Mouse (Mus musculus): ENCODE measurements around the gene Tefm. TPM values are rescaled to one million over a fixed set of nuclear protein-coding genes. Genes with fewer than 3 reads are reported as not detected.
A peak's percentile ranks its signal among the peaks of the same experiment; 100 is the strongest.

The Tefm gene
- total and polyA plus RNA-seq, 3 experiments, result 14.7 to 28.7 (median 24.4) TPM

GRCm38 (mm10) chr11:80171884-80172283 is 29.9 kb upstream of the Tefm start:
- no peaks in the 10 kb centered on the region for H3K79me2 ChIP-seq (replicated peaks; ENCODE audit: control insufficient read depth, insufficient read depth, low read length)
- no peaks in the 10 kb centered on the region for H3K36me3 ChIP-seq (ENCODE audit: control insufficient read depth, insufficient read depth, low read length)
- no peak overlapping the region for H3K9ac ChIP-seq (ENCODE audit: low read depth, low read length)
- TF ChIP-seq POLR2A (IDR thresholded peaks at IDR 0.05; ENCODE audit: insufficient read depth, low read depth, low read length), result no peak
- TF ChIP-seq EP300 (IDR thresholded peaks at IDR 0.05; ENCODE audit: insufficient read depth, low read depth, low read length), result no peak
- no peak for TF ChIP-seq CTCF (IDR thresholded peaks at IDR 0.05)
- peak in 1 of 2 experiments; percentile 39 for DNase-seq
- intact Hi-C loops (cut with DNase I), result no loop called here
- WGBS, result 68% methylated on average over 4 of the region's 4 CpGs
- no peaks in the 10 kb centered on the region for H3K27me3 ChIP-seq (ENCODE audit: control insufficient read depth, insufficient read depth, low read length)
- peaks cover 7% of the 10 kb centered on the region for H3K4me1 ChIP-seq (ENCODE audit: control insufficient read depth, insufficient read depth, low read length)
- no peak overlapping the region for H3K4me3 ChIP-seq
- no peak overlapping the region for H3K27ac ChIP-seq

GRCm38 (mm10) chr11:80170351-80170750 is 28.4 kb upstream of the Tefm start:
- H3K4me1 ChIP-seq (ENCODE audit: control insufficient read depth, insufficient read depth, low read length), result peaks cover 7% of the 10 kb centered on the region

GRCm38 (mm10) chr11:80169629-80170028 is 27.7 kb upstream of the Tefm start:
- Histone ChIP-seq H3K9ac (ENCODE audit: low read depth, low read length) (no peak overlapping the region), H3K4me1 (ENCODE audit: control insufficient read depth, insufficient read depth, low read length) (peaks cover 7% of the 10 kb centered on the region), H3K36me3 (ENCODE audit: control insufficient read depth, insufficient read depth, low read length) (no peaks in the 10 kb centered on the region), H3K4me3 (no peak overlapping the region), H3K27ac (no peak overlapping the region), H3K79me2 (replicated peaks; ENCODE audit: control insufficient read depth, insufficient read depth, low read length) (no peaks in the 10 kb centered on the region), H3K27me3 (ENCODE audit: control insufficient read depth, insufficient read depth, low read length) (no peaks in the 10 kb centered on the region)
- intact Hi-C loops (cut with DNase I), result no loop called here
- no peak for TF ChIP-seq CTCF (IDR thresholded peaks at IDR 0.05)
- 0 out of 2 replicates have a peak, but pooled peaks have one; percentile 24 for TF ChIP-seq EP300 (IDR thresholded peaks at IDR 0.05; ENCODE audit: insufficient read depth, low read depth, low read length)
- no peak for TF ChIP-seq POLR2A (IDR thresholded peaks at IDR 0.05; ENCODE audit: insufficient read depth, low read depth, low read length)
- DNase-seq, result no peak
- 76% methylated on average over 3 of the region's 3 CpGs for WGBS

More at GRCm38 (mm10) chr11:80170351-80170750, 28.4 kb upstream of the Tefm start:
- no peaks in the 10 kb centered on the region for H3K36me3 ChIP-seq (ENCODE audit: control insufficient read depth, insufficient read depth, low read length)
- H3K4me3 ChIP-seq, result no peak overlapping the region
- no peak for DNase-seq
- intact Hi-C loops (cut with DNase I), result no loop called here
- H3K27ac ChIP-seq, result no peak overlapping the region; the same call in 1 of the 2 replicates
- TF ChIP-seq EP300 (IDR thresholded peaks at IDR 0.05; ENCODE audit: insufficient read depth, low read depth, low read length), result 0 out of 2 replicates have a peak, but pooled peaks have one; percentile 33
- TF ChIP-seq CTCF (IDR thresholded peaks at IDR 0.05), result no peak
- no peak overlapping the region for H3K9ac ChIP-seq (ENCODE audit: low read depth, low read length)
- H3K79me2 ChIP-seq (replicated peaks; ENCODE audit: control insufficient read depth, insufficient read depth, low read length), result no peaks in the 10 kb centered on the region
- 38% methylated on average over 5 of the region's 5 CpGs for WGBS
- H3K27me3 ChIP-seq (ENCODE audit: control insufficient read depth, insufficient read depth, low read length), result no peaks in the 10 kb centered on the region

DNA sequence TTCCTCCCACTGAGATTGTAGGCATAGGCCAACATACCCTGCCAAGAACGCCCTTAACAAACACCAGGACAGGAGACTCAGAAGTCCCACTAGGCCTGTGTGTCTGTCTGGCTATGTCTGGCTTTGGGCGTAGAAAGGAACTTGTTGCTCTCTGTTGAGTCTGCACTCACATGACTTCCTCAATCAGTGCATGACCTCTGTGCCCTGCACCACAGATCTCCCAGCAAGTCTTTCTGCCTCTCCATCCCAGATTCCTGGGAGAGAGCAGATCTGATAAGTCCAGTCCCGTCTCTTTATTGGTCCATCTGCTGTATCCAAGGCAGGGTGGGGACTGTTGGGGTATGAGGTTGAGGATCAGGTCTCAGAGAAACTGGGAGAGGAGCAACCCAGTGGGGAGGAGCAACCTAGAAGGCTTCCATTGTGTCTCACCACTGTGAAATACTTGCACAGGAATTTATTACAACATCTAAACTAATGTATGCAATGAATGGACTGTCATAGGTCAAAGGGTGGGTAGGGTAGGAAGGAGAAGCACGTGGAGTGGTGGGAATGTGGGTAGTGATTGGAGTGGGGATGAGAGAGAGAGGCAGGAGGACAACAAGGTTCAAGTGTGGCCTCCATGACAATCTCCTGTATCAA is 26.8 kb upstream of the Tefm start:
- Histone ChIP-seq H3K4me1 (ENCODE audit: control insufficient read depth, insufficient read depth, low read length) (peaks cover 7% of the 10 kb centered on the region), H3K4me3 (no peak overlapping the region), H3K36me3 (ENCODE audit: control insufficient read depth, insufficient read depth, low read length) (no peaks in the 10 kb centered on the region), H3K79me2 (replicated peaks; ENCODE audit: control insufficient read depth, insufficient read depth, low read length) (no peaks in the 10 kb centered on the region), H3K9ac (ENCODE audit: low read depth, low read length) (no peak overlapping the region), H3K27me3 (ENCODE audit: control insufficient read depth, insufficient read depth, low read length) (no peaks in the 10 kb centered on the region), H3K27ac (no peak overlapping the region)
- WGBS, result 52% methylated on average over 4 of the region's 4 CpGs
- intact Hi-C loops (cut with DNase I), result no loop called here
- DNase-seq, result no peak
- TF ChIP-seq CTCF (IDR thresholded peaks at IDR 0.05) (no peak), EP300 (IDR thresholded peaks at IDR 0.05; ENCODE audit: insufficient read depth, low read depth, low read length) (no peak)

GRCm38 (mm10) chr11:80168121-80168520 is 26.1 kb upstream of the Tefm start:
- peaks cover 7% of the 10 kb centered on the region for H3K4me1 ChIP-seq (ENCODE audit: control insufficient read depth, insufficient read depth, low read length)
- no peaks in the 10 kb centered on the region for H3K79me2 ChIP-seq (replicated peaks; ENCODE audit: control insufficient read depth, insufficient read depth, low read length)
- H3K4me3 ChIP-seq, result no peak overlapping the region
- 87% methylated on average over 9 of the region's 9 CpGs for WGBS
- TF ChIP-seq CTCF (IDR thresholded peaks at IDR 0.05) (no peak), POLR2A (IDR thresholded peaks at IDR 0.05; ENCODE audit: insufficient read depth, low read depth, low read length) (no peak), EP300 (IDR thresholded peaks at IDR 0.05; ENCODE audit: insufficient read depth, low read depth, low read length) (no peak)
- no peak overlapping the region; the same call in 1 of the 2 replicates for H3K27ac ChIP-seq
- DNase-seq, result no peak
- no peaks in the 10 kb centered on the region for H3K27me3 ChIP-seq (ENCODE audit: control insufficient read depth, insufficient read depth, low read length)
- H3K9ac ChIP-seq (ENCODE audit: low read depth, low read length), result no peak overlapping the region
- intact Hi-C loops (cut with DNase I), result no loop called here
- no peaks in the 10 kb centered on the region for H3K36me3 ChIP-seq (ENCODE audit: control insufficient read depth, insufficient read depth, low read length)

DNA sequence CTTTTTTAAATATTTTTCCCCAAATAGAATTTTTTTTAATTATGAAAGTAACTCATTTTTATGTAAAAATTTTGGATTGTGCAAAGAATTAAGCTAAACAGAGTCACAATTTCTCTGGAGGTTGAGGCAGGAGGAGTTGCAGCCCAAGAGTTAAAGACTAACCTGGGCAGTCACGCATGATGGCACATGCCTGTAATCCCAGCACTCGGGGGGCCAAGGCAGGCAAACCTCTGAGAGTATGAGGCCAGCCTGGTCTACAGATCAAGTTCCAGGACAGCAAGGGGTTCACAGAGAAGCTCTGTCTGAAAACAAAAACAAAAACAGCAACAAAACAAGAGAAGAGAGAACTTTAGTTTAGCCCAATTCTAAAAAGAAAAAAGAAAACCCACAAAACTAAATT is 22.2 kb upstream of the Tefm start:
- Histone ChIP-seq H3K79me2 (replicated peaks; ENCODE audit: control insufficient read depth, insufficient read depth, low read length) (no peaks in the 10 kb centered on the region), H3K27me3 (ENCODE audit: control insufficient read depth, insufficient read depth, low read length) (no peaks in the 10 kb centered on the region), H3K4me1 (ENCODE audit: control insufficient read depth, insufficient read depth, low read length) (no peaks in the 10 kb centered on the region; the same call in 1 of the 2 replicates), H3K9ac (ENCODE audit: low read depth, low read length) (no peak overlapping the region), H3K27ac (no peak overlapping the region), H3K36me3 (ENCODE audit: control insufficient read depth, insufficient read depth, low read length) (no peaks in the 10 kb centered on the region), H3K4me3 (no peak overlapping the region)
- DNase-seq, result no peak
- intact Hi-C loops (cut with DNase I), result no loop called here
- WGBS, result 78% methylated on average over 2 of the region's 2 CpGs
- no peak for TF ChIP-seq EP300 (IDR thresholded peaks at IDR 0.05; ENCODE audit: insufficient read depth, low read depth, low read length)
- TF ChIP-seq POLR2A (IDR thresholded peaks at IDR 0.05; ENCODE audit: insufficient read depth, low read depth, low read length), result no peak
- no peak for TF ChIP-seq CTCF (IDR thresholded peaks at IDR 0.05)

Measured in heart, adult 2 months (tissue).